Mouse (Mus musculus) embryonic facial prominence, embryonic 10.5 days (tissue): ENCODE data around the gene Psmc1. TPM values are rescaled to one million over a fixed set of nuclear protein-coding genes. Genes with fewer than 3 reads are reported as not detected.

Source experiments
- DNase-seq: peaks from one replicate; pipeline ENCODE4 v3.0.0-alpha.2; 2017; ENCODE audit warnings: low spot score
- H3K27ac ChIP-seq: fragments of 300-500 bp; sonication (generic); replicated peaks from 2 replicates; pipeline ENCODE4 v1.5.1; 2016; ENCODE audit warnings: mild to moderate bottlenecking
- H3K27me3 ChIP-seq: fragments of 300-500 bp; sonication (generic); replicated peaks from 2 replicates; pipeline ENCODE4 v1.6.1; 2016; ENCODE audit warnings: low read depth, mild to moderate bottlenecking; ENCODE audit not compliant: poor library complexity, severe bottlenecking
- H3K36me3 ChIP-seq: fragments of 300-500 bp; sonication (generic); replicated peaks from 2 replicates; pipeline ENCODE4 v1.6.1; 2016; ENCODE audit warnings: mild to moderate bottlenecking, moderate library complexity
- H3K4me1 ChIP-seq: fragments of 300-500 bp; sonication (generic); 2 replicates; pipeline ENCODE4 v1.6.1; 2016
- H3K4me3 ChIP-seq: fragments of 300-500 bp; sonication (generic); 2 replicates; pipeline ENCODE4 v1.5.1; 2016; ENCODE audit warnings: mild to moderate bottlenecking, moderate library complexity
- H3K9me3 ChIP-seq: fragments of 300-500 bp; sonication (generic); 2 replicates; pipeline ENCODE4 v1.6.1; 2016; ENCODE audit warnings: mild to moderate bottlenecking
- WGBS: fragments of 180-500 bp; shearing (Covaris S2); methylation state at CpG from one replicate; pipeline ENCODE4 v1.1.7; 2016; 5-methylcytosine and 5-hydroxymethylcytosine counted together
- polyA plus RNA-seq: library from polyadenylated mRNA; unstranded; fragments of >200 nt; fragmentation: Nextera tagmentation; extraction: Ambion mirVana; gene quantifications from 2 replicates; pipeline ENCODE4 v1.2.1, GENCODE M21; 2016

Gene Psmc1
- polyA plus RNA-seq, 1 experiment from 2014 or later, result 392 TPM

- H3K27ac ChIP-seq, result no peak overlapping the region
- no peaks in the 10 kb centered on the region for H3K36me3 ChIP-seq
- no peak overlapping the region for H3K4me3 ChIP-seq
- whole genome bisulfite sequencing, result 77% methylated on average over 7 of the region's 7 CpGs
- H3K9me3 ChIP-seq, result no peaks in the 10 kb centered on the region
- no peaks in the 10 kb centered on the region for H3K27me3 ChIP-seq
- no peak for DNase-seq
- peaks cover 12% of the 10 kb centered on the region for H3K4me1 ChIP-seq
Measured at GRCm38 (mm10) chr12:100164991-100165500, 55.1 kb downstream of the Psmc1 start.

GRCm38 (mm10) chr12:100166177-100166576, 56.2 kb downstream of the Psmc1 start:
- peaks cover 12% of the 10 kb centered on the region for H3K4me1 ChIP-seq
- no peak overlapping the region for H3K4me3 ChIP-seq
- no peaks in the 10 kb centered on the region for H3K27me3 ChIP-seq
- 32% methylated on average over 3 of the region's 3 CpGs for WGBS
- no peaks in the 10 kb centered on the region for H3K9me3 ChIP-seq
- DNase-seq, result peak; percentile 46
- no peak overlapping the region for H3K27ac ChIP-seq
- H3K36me3 ChIP-seq, result no peaks in the 10 kb centered on the region

GRCm38 (mm10) chr12:100166939-100167338, 57.0 kb downstream of the Psmc1 start:
- 88% methylated on average over 8 of the region's 8 CpGs for WGBS
- H3K4me3 ChIP-seq, result no peak overlapping the region
- H3K4me1 ChIP-seq, result peaks cover 12% of the 10 kb centered on the region
- H3K27ac ChIP-seq, result no peak overlapping the region
- no peaks in the 10 kb centered on the region for H3K9me3 ChIP-seq
- no peaks in the 10 kb centered on the region for H3K36me3 ChIP-seq
- DNase-seq, result no peak
- H3K27me3 ChIP-seq, result no peaks in the 10 kb centered on the region

- peak overlapping the region; percentile 49; the same call in 1 of the 2 replicates for H3K4me3 ChIP-seq
- WGBS, result 88% methylated on average over 1 of the region's 1 CpGs
Measured at GRCm38 (mm10) chr12:100167502-100167901, 57.5 kb downstream of the Psmc1 start.

GRCm38 (mm10) chr12:100167931-100168871, 58.2 kb downstream of the Psmc1 start:
- DNase-seq, result peak; percentile 65
- Histone ChIP-seq H3K27me3 (no peaks in the 10 kb centered on the region), H3K4me3 (peak overlapping the region; percentile 49), H3K9me3 (no peaks in the 10 kb centered on the region), H3K4me1 (peaks cover 12% of the 10 kb centered on the region), H3K27ac (peak overlapping the region; percentile 81), H3K36me3 (no peaks in the 10 kb centered on the region)
- 14% methylated on average over 28 of the region's 28 CpGs for whole genome bisulfite sequencing

More at GRCm38 (mm10) chr12:100167502-100167901, 57.5 kb downstream of the Psmc1 start:
- DNase-seq, result no peak
- peaks cover 12% of the 10 kb centered on the region for H3K4me1 ChIP-seq
- no peaks in the 10 kb centered on the region for H3K9me3 ChIP-seq
- H3K27me3 ChIP-seq, result no peaks in the 10 kb centered on the region
- peak overlapping the region; percentile 81 for H3K27ac ChIP-seq
- H3K36me3 ChIP-seq, result no peaks in the 10 kb centered on the region

- no peak overlapping the region for H3K4me3 ChIP-seq
- no peaks in the 10 kb centered on the region for H3K36me3 ChIP-seq
- H3K27ac ChIP-seq, result no peak overlapping the region
- no peak for DNase-seq
- H3K27me3 ChIP-seq, result no peaks in the 10 kb centered on the region
- H3K9me3 ChIP-seq, result no peaks in the 10 kb centered on the region
- 79% methylated on average over 7 of the region's 7 CpGs for WGBS
- peaks cover 24% of the 10 kb centered on the region for H3K4me1 ChIP-seq
Measured at GRCm38 (mm10) chr12:100172481-100172880, 62.5 kb downstream of the Psmc1 start.

Other genes with a start within 250 kb of the Psmc1 start
- gene Efcab11, start 225.7 kb upstream of the Psmc1 start, polyA plus RNA-seq, result 20.8 and 21.6 TPM in 2 replicates
- gene Tdp1, start 225.6 kb upstream of the Psmc1 start, polyA plus RNA-seq, result 81.1 and 84.4 TPM in 2 replicates
- gene Kcnk13, start 145.7 kb upstream of the Psmc1 start, polyA plus RNA-seq, result 0.09 and 0.16 TPM in 2 replicates
- gene Nrde2, start 49.5 kb downstream of the Psmc1 start, polyA plus RNA-seq, result 16.0 and 16.2 TPM in 2 replicates
- gene Calm1, start 89.3 kb downstream of the Psmc1 start, polyA plus RNA-seq, result 1,151 and 1,166 TPM in 2 replicates